18 mouse cellular contexts compared by ENCODE assay signal in the genomic region with DNA sequence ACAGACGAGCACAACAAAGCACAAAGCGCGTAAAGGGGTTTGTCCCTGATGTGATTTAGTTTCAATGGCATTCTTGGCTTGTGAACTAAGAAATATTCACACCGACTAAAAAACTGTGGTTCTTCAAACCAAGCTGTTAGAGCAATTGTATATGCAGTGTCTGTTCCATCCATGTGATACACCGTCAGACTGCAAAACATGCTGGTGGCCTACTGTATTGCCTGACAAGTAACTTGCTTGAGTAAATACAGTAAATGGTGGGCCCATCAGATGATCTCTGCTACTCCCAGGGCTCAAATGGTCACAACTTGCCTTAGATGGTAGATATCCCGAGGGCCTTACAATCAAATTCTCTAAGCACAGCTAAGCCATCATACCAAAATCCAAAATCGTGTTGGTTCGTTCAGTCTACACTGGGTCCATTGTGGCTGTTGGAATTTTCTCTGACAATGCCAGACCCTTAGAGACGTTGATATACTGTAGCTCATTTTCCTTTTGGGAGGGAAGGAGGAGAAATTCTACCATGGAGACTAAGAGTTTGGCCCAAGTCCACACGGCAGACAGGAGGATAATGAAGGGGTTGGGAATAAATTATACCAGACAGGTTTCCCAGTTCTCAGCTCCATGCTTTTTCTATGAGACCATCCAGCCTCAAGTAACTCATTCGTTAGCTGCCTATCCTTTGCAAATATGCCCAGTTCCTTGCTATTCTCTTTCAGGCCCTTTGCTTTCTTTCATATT. TPM values are rescaled to one million over a fixed set of nuclear protein-coding genes. Genes with fewer than 3 reads are reported as not detected.
A peak's percentile ranks its signal among the peaks of the same experiment; 100 is the strongest.
DNase-seq lines count a peak whose midpoint lies in the region; ATAC-seq lines count a peak whose summit lies in the region.
"Had no signal": no experiment of that assay in that cellular context is flagged by ENCODE, and none has a peak within 500 bp of the region (broad histone marks: within the 10 kb centered on the region; RNA-seq: fewer than 3 reads in every experiment).

No protein-coding gene starts in this region.

- H3K4me2 ChIP-seq in midbrain, embryonic 14.5 days (ENCODE audit: low read length): no peak overlapping the region
- no peak overlapping the region for H3K4me2 ChIP-seq in embryonic facial prominence, embryonic 13.5 days
- no peak overlapping the region for H3K4me2 ChIP-seq in forebrain, embryonic 12.5 days
- H3K4me2 ChIP-seq in limb, embryonic 13.5 days (replicated peaks): no peak overlapping the region
- H3K4me2 ChIP-seq: intestine, embryonic 15.5 days; liver, embryonic 15.5 days had no signal

- H3K9me3 ChIP-seq in midbrain, embryonic 14.5 days (ENCODE audit: control insufficient read depth, low read length): no peaks in the 10 kb centered on the region
- no peaks in the 10 kb centered on the region for H3K9me3 ChIP-seq in midbrain, embryonic 10.5 days (replicated peaks)
- H3K9me3 ChIP-seq in embryonic facial prominence, embryonic 13.5 days: no peaks in the 10 kb centered on the region
- H3K9me3 ChIP-seq in forebrain, embryonic 12.5 days: no peaks in the 10 kb centered on the region
- H3K9me3 ChIP-seq in limb, embryonic 13.5 days: no peaks in the 10 kb centered on the region
- H3K9me3 ChIP-seq: intestine, embryonic 15.5 days; liver, embryonic 15.5 days had no signal

- H3K4me1 ChIP-seq in midbrain, embryonic 14.5 days (ENCODE audit: control insufficient read depth, insufficient read depth, low read length): peaks cover 10% of the 10 kb centered on the region
- H3K4me1 ChIP-seq in midbrain, embryonic 10.5 days: peaks cover 28% of the 10 kb centered on the region
- peaks cover 18% of the 10 kb centered on the region for H3K4me1 ChIP-seq in embryonic facial prominence, embryonic 13.5 days
- peaks cover 13% of the 10 kb centered on the region for H3K4me1 ChIP-seq in forebrain, embryonic 12.5 days
- H3K4me1 ChIP-seq in limb, embryonic 13.5 days: peaks cover 40% of the 10 kb centered on the region
- H3K4me1 ChIP-seq: liver, embryonic 15.5 days had no signal

- WGBS in midbrain, embryonic 14.5 days: 61% methylated on average over 11 of the region's 11 CpGs
- WGBS in midbrain, embryonic 10.5 days: 90% methylated on average over 11 of the region's 11 CpGs
- 70% methylated on average over 11 of the region's 11 CpGs for WGBS in embryonic facial prominence, embryonic 13.5 days
- 69% methylated on average over 11 of the region's 11 CpGs for WGBS in forebrain, embryonic 12.5 days
- 71% methylated on average over 11 of the region's 11 CpGs for whole genome bisulfite sequencing in limb, embryonic 13.5 days

- no peak overlapping the region for H3K9ac ChIP-seq in midbrain, embryonic 14.5 days (replicated peaks; ENCODE audit: low read length)
- H3K9ac ChIP-seq in embryonic facial prominence, embryonic 13.5 days: no peak overlapping the region
- H3K9ac ChIP-seq in forebrain, embryonic 12.5 days: no peak overlapping the region
- H3K9ac ChIP-seq in limb, embryonic 13.5 days: no peak overlapping the region
- H3K9ac ChIP-seq: intestine, embryonic 15.5 days; liver, embryonic 15.5 days had no signal

- DNase-seq in midbrain, embryonic 14.5 days: no peak
- DNase-seq in midbrain, embryonic 10.5 days (ENCODE audit: low spot score): no peak
- no peak for DNase-seq in embryo, embryonic 10.5 days (ENCODE audit: low spot score)
- DNase-seq in heart, adult 18-20 months: no peak
- DNase-seq: adrenal gland, postnatal 36 days; cerebellum, adult 9-11 months; embryo, embryonic 11 days; gastrocnemius, postnatal 36 days; heart, postnatal 4 days; right cerebral cortex, postnatal 25 days; thymus, postnatal 25 days had no signal

- peak; percentile 43 for ATAC-seq in midbrain, embryonic 14.5 days (ENCODE audit: low FRiP score, low TSS enrichment)
- 0 out of 2 replicates have a peak, but pooled peaks have one; percentile 37 for ATAC-seq in embryonic facial prominence, embryonic 13.5 days (ENCODE audit: insufficient number of reproducible peaks, insufficient read depth, low FRiP score, low TSS enrichment, low read depth)
- peak; percentile 83; the same call in 1 of the 2 replicates for ATAC-seq in forebrain, embryonic 12.5 days (ENCODE audit: low FRiP score)
- ATAC-seq in limb, embryonic 13.5 days (ENCODE audit: low FRiP score, low read depth): no peak
- ATAC-seq: lung, postnatal 0 days had no signal

- no peaks in the 10 kb centered on the region for H3K36me3 ChIP-seq in midbrain, embryonic 14.5 days (ENCODE audit: control insufficient read depth, insufficient read depth, low read length)
- no peaks in the 10 kb centered on the region for H3K36me3 ChIP-seq in midbrain, embryonic 10.5 days
- H3K36me3 ChIP-seq in embryonic facial prominence, embryonic 13.5 days: no peaks in the 10 kb centered on the region
- H3K36me3 ChIP-seq in forebrain, embryonic 12.5 days (replicated peaks): no peaks in the 10 kb centered on the region
- H3K36me3 ChIP-seq in limb, embryonic 13.5 days: no peaks in the 10 kb centered on the region
- H3K36me3 ChIP-seq: intestine, embryonic 15.5 days; liver, embryonic 15.5 days had no signal

- no peak overlapping the region for H3K27ac ChIP-seq in midbrain, embryonic 14.5 days (replicated peaks; ENCODE audit: low read depth, low read length)
- H3K27ac ChIP-seq in midbrain, embryonic 10.5 days (replicated peaks): no peak overlapping the region
- peak overlapping the region; percentile 66 for H3K27ac ChIP-seq in embryonic facial prominence, embryonic 13.5 days
- peak overlapping the region; percentile 80 for H3K27ac ChIP-seq in forebrain, embryonic 12.5 days
- H3K27ac ChIP-seq in limb, embryonic 13.5 days: peak overlapping the region; percentile 6; the same call in 1 of the 2 replicates
- H3K27ac ChIP-seq: intestine, embryonic 15.5 days; liver, embryonic 15.5 days had no signal

- no peak overlapping the region for H3K4me3 ChIP-seq in midbrain, embryonic 14.5 days (replicated peaks; ENCODE audit: low read depth, low read length)
- no peak overlapping the region for H3K4me3 ChIP-seq in midbrain, embryonic 10.5 days
- no peak overlapping the region for H3K4me3 ChIP-seq in embryonic facial prominence, embryonic 13.5 days
- no peak overlapping the region for H3K4me3 ChIP-seq in forebrain, embryonic 12.5 days (replicated peaks)
- H3K4me3 ChIP-seq in limb, embryonic 13.5 days: no peak overlapping the region
- H3K4me3 ChIP-seq: erythroblast, embryonic 14.5 days; intestine, embryonic 15.5 days; liver, embryonic 15.5 days had no signal

- H3K27me3 ChIP-seq in midbrain, embryonic 14.5 days (ENCODE audit: control insufficient read depth, insufficient read depth, low read length): peaks cover 4% of the 10 kb centered on the region; the same call in 1 of the 2 replicates
- peaks cover 31% of the 10 kb centered on the region for H3K27me3 ChIP-seq in midbrain, embryonic 10.5 days (ENCODE audit: low read depth, poor library complexity, severe bottlenecking)
- H3K27me3 ChIP-seq in embryonic facial prominence, embryonic 13.5 days: no peaks in the 10 kb centered on the region
- peaks cover 28% of the 10 kb centered on the region for H3K27me3 ChIP-seq in forebrain, embryonic 12.5 days
- no peaks in the 10 kb centered on the region for H3K27me3 ChIP-seq in limb, embryonic 13.5 days
- H3K27me3 ChIP-seq: intestine, embryonic 15.5 days had no signal

RNA-seq across cellular contexts. Expression of gene Cdon, which starts 9.5 kb away (rescaled TPM):
- polyA plus RNA-seq in midbrain, embryonic 14.5 days (2014; fragmentation: Nextera tagmentation; extraction: Ambion mirVana): 3.5 and 6.4 TPM in 2 replicates
- 10.5 TPM in 2 replicates for polyA plus RNA-seq in midbrain, embryonic 10.5 days (2016; fragmentation: Nextera tagmentation; extraction: Ambion mirVana)
- polyA plus RNA-seq in embryonic facial prominence, embryonic 13.5 days (2015; fragmentation: Nextera tagmentation; extraction: Ambion mirVana): 20.7 and 21.4 TPM in 2 replicates
- polyA plus RNA-seq in forebrain, embryonic 12.5 days (2016; fragmentation: Nextera tagmentation; extraction: Ambion mirVana): 23.4 and 23.7 TPM in 2 replicates
- polyA plus RNA-seq in limb, embryonic 13.5 days (2015; fragmentation: Nextera tagmentation; extraction: Ambion mirVana): 37.0 and 37.6 TPM in 2 replicates
- total RNA-seq in heart, adult 18-20 months (2021): 1 to 10 TPM; 9.0 to 9.2 TPM
- polyA plus RNA-seq: erythroblast, embryonic 14.5 days had no signal

Comparison
In these comparisons a context has a peak if more than half of its experiments do, and no peak if none do; other contexts are left out.
1. H3K27ac ChIP-seq: peak in embryonic facial prominence, embryonic 13.5 days (single experiment), forebrain, embryonic 12.5 days (single experiment) and limb, embryonic 13.5 days (single experiment); none in midbrain, embryonic 14.5 days (single experiment) and midbrain, embryonic 10.5 days (single experiment).